Mouse (Mus musculus): ENCODE data around the gene Fam83e.

- no peak for TF ChIP-seq CTCF (IDR thresholded peaks at IDR 0.05; ENCODE audit: control insufficient read depth, insufficient read depth, low read length)
- no peak for TF ChIP-seq POLR2A (IDR thresholded peaks at IDR 0.05; ENCODE audit: borderline replicate concordance, control insufficient read depth, low read depth, low read length)
Measured at GRCm38 (mm10) chr7:45716952-45717917, 3.8 kb upstream of the Fam83e start.

Measured in bone marrow, adult 2 months (tissue).